Mouse (Mus musculus) bone marrow, adult 2 months (tissue): ENCODE results near the gene 2810459M11Rik.

Experiments
- CTCF ChIP-seq: fragments of 200-500 bp; IDR thresholded peaks from 2 replicates; pipeline ENCODE4 v1.5.1; 2011; ENCODE audit warnings: low read length, control low read depth; ENCODE audit not compliant: control insufficient read depth, insufficient read depth
- POLR2A ChIP-seq: fragments of 200-500 bp; IDR thresholded peaks from 2 replicates; pipeline ENCODE4 v1.6.1; 2011; ENCODE audit warnings: low read depth, mild to moderate bottlenecking, control low read depth, low read length, borderline replicate concordance; ENCODE audit not compliant: control insufficient read depth

DNA sequence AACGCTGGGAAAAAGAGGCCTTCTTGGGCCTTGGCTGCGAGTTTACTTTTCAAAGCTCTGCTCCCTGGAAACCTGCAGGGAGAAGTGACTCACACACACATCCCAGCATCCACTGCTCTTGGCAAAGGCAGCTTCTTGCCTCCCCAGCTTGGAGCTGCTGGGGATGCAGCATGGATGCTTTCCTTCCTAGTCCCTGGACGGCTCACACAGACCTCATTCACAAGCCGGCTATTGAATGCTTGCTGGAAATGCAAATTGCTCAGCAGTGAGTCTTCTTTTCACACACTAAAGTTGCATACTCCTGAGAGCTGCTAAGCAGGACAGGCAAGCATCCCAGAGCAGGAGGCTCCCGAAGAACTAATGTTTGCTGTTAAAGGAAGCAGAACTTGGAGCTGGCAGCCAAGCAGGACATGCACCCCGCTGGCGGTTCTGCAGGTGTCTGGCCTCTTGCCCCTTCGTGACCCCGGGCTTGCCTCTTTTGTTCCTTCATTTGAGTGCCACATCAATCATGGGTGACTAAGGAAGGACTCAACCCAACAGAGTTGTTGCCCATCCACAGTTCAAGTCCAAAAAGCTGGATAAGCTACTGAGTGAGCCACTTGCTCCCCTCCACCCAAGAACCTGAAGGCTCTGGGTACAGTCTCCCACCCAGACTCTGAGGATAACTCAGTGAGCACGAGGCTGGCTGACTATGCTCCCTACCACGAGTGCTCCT lies 13.2 kb upstream of the 2810459M11Rik start:
- TF ChIP-seq POLR2A (no peak), CTCF (no peak)
